Mouse (Mus musculus) forebrain, embryonic 16.5 days (tissue): ENCODE data around the gene Ttc39b. TPM values are rescaled to one million over a fixed set of nuclear protein-coding genes. Genes with fewer than 3 reads are reported as not detected.
A peak's percentile ranks its signal among the peaks of the same experiment; 100 is the strongest.

ENCODE experiments used
- ATAC-seq: fragments of 200-750 bp; cut with Nextera tagmentation; 2 replicates; pipeline ENCODE4 v1.8.0; 2017; ENCODE audit warnings: mild to moderate bottlenecking, moderate library complexity
- H3K27ac ChIP-seq: fragments of 300-500 bp; sonication (generic); 2 replicates; pipeline ENCODE4 v1.5.1; 2014; ENCODE audit warnings: low read length, control low read depth
- H3K27me3 ChIP-seq: fragments of 300-500 bp; sonication (generic); replicated peaks from 2 replicates; pipeline ENCODE4 v1.6.1; 2014; ENCODE audit warnings: low read length; ENCODE audit not compliant: control insufficient read depth, insufficient read depth
- H3K36me3 ChIP-seq: fragments of 300-500 bp; sonication (generic); 2 replicates; pipeline ENCODE4 v1.6.1; 2014; ENCODE audit not compliant: control insufficient read depth, insufficient read depth
- H3K4me1 ChIP-seq: fragments of 300-500 bp; sonication (generic); replicated peaks from 2 replicates; pipeline ENCODE4 v1.6.1; 2014; ENCODE audit warnings: low read length; ENCODE audit not compliant: control insufficient read depth, insufficient read depth
- H3K4me2 ChIP-seq: fragments of 300-500 bp; sonication (generic); 2 replicates; pipeline ENCODE4 v1.6.1; 2014; ENCODE audit warnings: mild to moderate bottlenecking, low read length, control low read depth
- H3K4me3 ChIP-seq: fragments of 300-500 bp; sonication (generic); replicated peaks from 2 replicates; pipeline ENCODE4 v1.5.1; 2014; ENCODE audit warnings: mild to moderate bottlenecking, low read length, control low read depth
- H3K9ac ChIP-seq: fragments of 300-500 bp; sonication (generic); replicated peaks from 2 replicates; pipeline ENCODE4 v1.6.1; 2014; ENCODE audit warnings: low read depth, low read length, control low read depth
- H3K9me3 ChIP-seq: fragments of 300-500 bp; sonication (generic); 2 replicates; pipeline ENCODE4 v1.6.1; 2016; ENCODE audit warnings: low read length; ENCODE audit not compliant: control insufficient read depth
- WGBS: fragments of 180-500 bp; shearing (Covaris S2); extraction: QIAGEN DNeasy Blood & Tissue Kit; methylation state at CpG from one replicate; pipeline ENCODE4 v1.1.7; 2014; 5-methylcytosine and 5-hydroxymethylcytosine counted together
- polyA plus RNA-seq: library from polyadenylated mRNA; unstranded; fragments of >200 nt; fragmentation: Nextera tagmentation; extraction: Ambion mirVana; gene quantifications from 2 replicates; pipeline ENCODE4 v1.2.1, GENCODE M21; 2015

Ttc39b gene
- polyA plus RNA-seq, 1 experiment from 2014 or later: 12.1 TPM

- no peak for ATAC-seq
- Histone ChIP-seq H3K9me3 (no peaks in the 10 kb centered on the region), H3K36me3 (no peaks in the 10 kb centered on the region), H3K4me3 (no peak overlapping the region), H3K4me1 (0 out of 2 replicates have a peak, but pooled peaks cover 2% of the 10 kb centered on the region), H3K27me3 (no peaks in the 10 kb centered on the region), H3K27ac (no peak overlapping the region), H3K4me2 (no peak overlapping the region), H3K9ac (no peak overlapping the region)
- 89% methylated on average over 8 of the region's 8 CpGs for WGBS
These were observed 12.6 kb downstream of the Ttc39b start for GRCm38 (mm10) chr4:83311481-83311880.

GRCm38 (mm10) chr4:83310990-83311389 lies 13.1 kb downstream of the Ttc39b start:
- no peak for ATAC-seq
- Histone ChIP-seq H3K36me3 (no peaks in the 10 kb centered on the region), H3K4me1 (peaks cover 3% of the 10 kb centered on the region; the same call in 1 of the 2 replicates), H3K4me3 (no peak overlapping the region), H3K9me3 (no peaks in the 10 kb centered on the region), H3K27ac (no peak overlapping the region), H3K9ac (no peak overlapping the region), H3K27me3 (no peaks in the 10 kb centered on the region), H3K4me2 (no peak overlapping the region)
- 79% methylated on average over 10 of the region's 10 CpGs for WGBS

GRCm38 (mm10) chr4:83308914-83309313 lies 15.1 kb downstream of the Ttc39b start:
- Histone ChIP-seq H3K9me3 (no peaks in the 10 kb centered on the region), H3K36me3 (no peaks in the 10 kb centered on the region), H3K27me3 (no peaks in the 10 kb centered on the region), H3K27ac (no peak overlapping the region), H3K9ac (no peak overlapping the region), H3K4me2 (no peak overlapping the region), H3K4me1 (peaks cover 3% of the 10 kb centered on the region; the same call in 1 of the 2 replicates), H3K4me3 (no peak overlapping the region)
- 81% methylated on average over 3 of the region's 3 CpGs for WGBS
- ATAC-seq: no peak

GRCm38 (mm10) chr4:83307686-83308469 lies 16.2 kb downstream of the Ttc39b start:
- Histone ChIP-seq H3K27me3 (no peaks in the 10 kb centered on the region), H3K4me3 (no peak overlapping the region), H3K4me1 (peaks cover 3% of the 10 kb centered on the region; the same call in 1 of the 2 replicates), H3K36me3 (no peaks in the 10 kb centered on the region), H3K9ac (no peak overlapping the region), H3K27ac (no peak overlapping the region), H3K9me3 (no peaks in the 10 kb centered on the region), H3K4me2 (no peak overlapping the region)
- ATAC-seq: no peak
- 86% methylated on average over 12 of the region's 12 CpGs for WGBS

- no peaks in the 10 kb centered on the region for H3K36me3 ChIP-seq
- H3K4me3 ChIP-seq: no peak overlapping the region
- H3K4me2 ChIP-seq: no peak overlapping the region
- no peak overlapping the region for H3K9ac ChIP-seq
- H3K4me1 ChIP-seq: peaks cover 3% of the 10 kb centered on the region; the same call in 1 of the 2 replicates
- no peak overlapping the region for H3K27ac ChIP-seq
- 89% methylated on average over 7 of the region's 7 CpGs for WGBS
- no peaks in the 10 kb centered on the region for H3K27me3 ChIP-seq
- H3K9me3 ChIP-seq: no peaks in the 10 kb centered on the region
- ATAC-seq: no peak
These were observed 17.2 kb downstream of the Ttc39b start for GRCm38 (mm10) chr4:83306879-83307278.

GRCm38 (mm10) chr4:83305099-83305498 lies 19.0 kb downstream of the Ttc39b start:
- no peak for ATAC-seq
- no peaks in the 10 kb centered on the region for H3K9me3 ChIP-seq
- no peak overlapping the region for H3K27ac ChIP-seq
- H3K27me3 ChIP-seq: no peaks in the 10 kb centered on the region
- 85% methylated on average over 2 of the region's 2 CpGs for WGBS
- peaks cover 3% of the 10 kb centered on the region; the same call in 1 of the 2 replicates for H3K4me1 ChIP-seq
- no peak overlapping the region for H3K4me2 ChIP-seq
- no peak overlapping the region for H3K9ac ChIP-seq
- H3K36me3 ChIP-seq: no peaks in the 10 kb centered on the region
- no peak overlapping the region for H3K4me3 ChIP-seq

GRCm38 (mm10) chr4:83302887-83303827 lies 20.9 kb downstream of the Ttc39b start:
- Histone ChIP-seq H3K9ac (no peak overlapping the region), H3K27me3 (no peaks in the 10 kb centered on the region), H3K4me1 (peaks cover 3% of the 10 kb centered on the region; the same call in 1 of the 2 replicates), H3K27ac (no peak overlapping the region), H3K4me2 (no peak overlapping the region; the same call in 1 of the 2 replicates), H3K4me3 (no peak overlapping the region), H3K9me3 (no peaks in the 10 kb centered on the region), H3K36me3 (no peaks in the 10 kb centered on the region)
- ATAC-seq: peak; percentile 81
- WGBS: 43% methylated on average over 13 of the region's 13 CpGs

- Histone ChIP-seq H3K9me3 (no peaks in the 10 kb centered on the region), H3K27me3 (no peaks in the 10 kb centered on the region), H3K4me1 (peaks cover 3% of the 10 kb centered on the region; the same call in 1 of the 2 replicates), H3K27ac (no peak overlapping the region), H3K4me2 (no peak overlapping the region), H3K36me3 (no peaks in the 10 kb centered on the region), H3K4me3 (no peak overlapping the region), H3K9ac (no peak overlapping the region)
- WGBS: 91% methylated on average over 16 of the region's 16 CpGs
- ATAC-seq: no peak
These were observed 21.8 kb downstream of the Ttc39b start for GRCm38 (mm10) chr4:83302123-83302737.

- Histone ChIP-seq H3K27me3 (no peaks in the 10 kb centered on the region), H3K4me2 (no peak overlapping the region), H3K27ac (no peak overlapping the region), H3K4me3 (no peak overlapping the region), H3K9ac (no peak overlapping the region), H3K36me3 (no peaks in the 10 kb centered on the region), H3K9me3 (no peaks in the 10 kb centered on the region), H3K4me1 (peaks cover 3% of the 10 kb centered on the region; the same call in 1 of the 2 replicates)
- 89% methylated on average over 1 of the region's 1 CpGs for WGBS
- no peak for ATAC-seq
These were observed 22.3 kb downstream of the Ttc39b start for GRCm38 (mm10) chr4:83301713-83302112.
